Mouse (Mus musculus) liver, adult 2 months (tissue): ENCODE data around the gene Lsm14a.

Experiments used
- CTCF ChIP-seq: fragments of 200-500 bp; IDR thresholded peaks from 2 replicates; pipeline ENCODE4 v1.5.1; 2011; ENCODE audit warnings: low read depth, low read length, control low read depth
- POLR2A ChIP-seq: fragments of 200-500 bp; IDR thresholded peaks from 2 replicates; pipeline ENCODE4 v1.6.1; 2011; ENCODE audit warnings: low read length, control low read depth; ENCODE audit not compliant: insufficient read depth; ENCODE audit errors: extremely low read depth

- TF ChIP-seq CTCF, result no peak
- no peak for TF ChIP-seq POLR2A
Measured at GRCm38 (mm10) chr7:34396791-34397190, 3.7 kb upstream of the Lsm14a start.
